Mouse (Mus musculus): Measurements from ENCODE around the gene Psmd2.

DNA sequence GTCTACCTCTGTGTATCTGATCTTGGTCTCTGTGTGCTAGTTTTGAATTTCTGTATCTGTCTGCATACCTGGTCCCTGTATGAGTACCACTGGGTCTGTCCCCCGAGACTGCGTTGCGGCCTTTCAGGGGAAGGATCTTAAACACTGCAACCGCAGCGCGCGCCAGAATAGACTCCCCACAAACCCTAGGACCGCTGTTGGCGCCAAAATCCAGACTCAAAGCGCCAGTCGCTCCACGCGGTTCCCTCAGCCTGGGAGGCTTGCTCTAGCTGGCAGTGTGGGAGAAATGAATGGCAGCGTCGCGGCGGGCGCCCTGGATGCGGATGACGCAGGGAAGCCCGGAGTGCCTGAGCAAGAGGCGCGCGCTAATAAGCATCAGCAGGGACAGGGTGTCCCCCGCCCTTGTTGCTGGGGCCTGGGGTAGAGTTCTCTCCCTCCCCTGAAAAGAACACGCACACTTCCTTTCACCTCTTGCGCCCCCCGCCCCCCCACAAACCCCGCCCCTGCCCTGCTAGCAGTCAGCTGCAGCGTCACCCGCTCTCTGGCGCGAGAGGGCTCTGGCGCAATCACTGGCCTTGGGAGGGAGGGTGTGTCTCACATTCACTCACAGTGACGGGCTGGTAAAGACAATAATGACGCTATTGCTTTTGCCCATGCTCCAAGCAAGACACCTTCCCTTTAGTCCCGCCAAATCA, 29.3 kb upstream of the Psmd2 start:
- TF ChIP-seq CTCF (IDR thresholded peaks at IDR 0.05; ENCODE audit: insufficient read depth, low read depth, low read length) (no peak), POLR2A (IDR thresholded peaks at IDR 0.05; ENCODE audit: insufficient read depth, low read depth, low read length) (no peak)

Data from olfactory bulb, adult 2 months (tissue).